Mouse (Mus musculus): ENCODE measurements at regions not wholly inside any gene's neighbourhood (a gene's known extent, or its start where the extent isn't known, plus 50 kb on each side); places are given as distances from the start of the nearest gene placed in this dataset.
"Not testable (repeated sequence)": the region's sequence is repeated elsewhere in the genome, so short reads cannot be mapped to it uniquely, and the experiment has no call there.

GRCm38 (mm10) chr7:59797212-59797611 lies 207.6 kb downstream of the Snurf start:
- not testable (repeated sequence) for DNase-seq

- not testable (repeated sequence) for DNase-seq
Measured at GRCm38 (mm10) chr7:59769749-59770148, 235.1 kb downstream of the Snurf start.

GRCm38 (mm10) chr7:59768641-59769040 lies 236.2 kb downstream of the Snurf start:
- DNase-seq: peak in 1 of 2 experiments; percentile 22

GRCm38 (mm10) chr7:59767325-59767724 lies 237.5 kb downstream of the Snurf start:
- peak in 1 of 2 experiments; percentile 0 for DNase-seq

Data from cerebellum, postnatal 25 days (tissue).